Mouse (Mus musculus) lung, adult 2 months (tissue): Measurements from ENCODE around the gene Nrf1.

Experiments used
- CTCF ChIP-seq: fragments of 200-500 bp; IDR thresholded peaks from 2 replicates; pipeline ENCODE4 v1.5.1; 2011; ENCODE audit warnings: mild to moderate bottlenecking, low read length, control low read depth; ENCODE audit not compliant: insufficient read depth
- POLR2A ChIP-seq: fragments of 200-500 bp; IDR thresholded peaks from 2 replicates; pipeline ENCODE4 v1.6.1; 2011; ENCODE audit warnings: low read depth, mild to moderate bottlenecking, control low read depth, low read length, borderline replicate concordance; ENCODE audit errors: extremely low read depth

GRCm38 (mm10) chr6:30021241-30021640 is 26.5 kb upstream of the Nrf1 start:
- TF ChIP-seq CTCF (no peak), POLR2A (no peak)
